8 mouse cellular contexts compared by ENCODE assay signal in genomic region chr13:34150271-34151027, GRCm38 (mm10). TPM values are rescaled to one million over a fixed set of nuclear protein-coding genes. Genes with fewer than 3 reads are reported as not detected.
A peak's percentile ranks its signal among the peaks of the same experiment; 100 is the strongest.
DNase-seq lines count a peak whose midpoint lies in the region; ATAC-seq and TF ChIP-seq lines count a peak whose summit lies in the region.

No protein-coding gene starts in this region.

- ATAC-seq in forebrain, embryonic 14.5 days = no peak
- ATAC-seq in midbrain, embryonic 16.5 days = peak; percentile 8; the same call in 1 of the 2 replicates

- no peaks in the 10 kb centered on the region for H3K27me3 ChIP-seq in ES-Bruce4 (ENCODE audit: control insufficient read depth, insufficient read depth, low read length, poor library complexity, severe bottlenecking)
- H3K27me3 ChIP-seq in forebrain, embryonic 14.5 days (replicated peaks; ENCODE audit: control insufficient read depth, insufficient read depth, low read length) = no peaks in the 10 kb centered on the region
- no peaks in the 10 kb centered on the region for H3K27me3 ChIP-seq in midbrain, embryonic 16.5 days (ENCODE audit: control insufficient read depth, insufficient read depth, low read depth, low read length)

- no peak for TF ChIP-seq EP300 in ES-Bruce4 (IDR thresholded peaks at IDR 0.05; ENCODE audit: insufficient read depth, low read depth, low read length)

- H3K9me3 ChIP-seq in ES-Bruce4 (replicated peaks; ENCODE audit: control insufficient read depth, insufficient read depth, low read length, poor library complexity, severe bottlenecking) = no peaks in the 10 kb centered on the region
- H3K9me3 ChIP-seq in forebrain, embryonic 14.5 days (replicated peaks; ENCODE audit: control insufficient read depth, low read length) = no peaks in the 10 kb centered on the region
- H3K9me3 ChIP-seq in midbrain, embryonic 16.5 days (replicated peaks; ENCODE audit: control insufficient read depth, low read length, poor library complexity, severe bottlenecking) = no peaks in the 10 kb centered on the region

- WGBS in forebrain, embryonic 14.5 days = 6% methylated on average over 19 of the region's 19 CpGs
- WGBS in midbrain, embryonic 16.5 days = 5% methylated on average over 19 of the region's 19 CpGs

- peak overlapping the region; percentile 61 for H3K4me2 ChIP-seq in forebrain, embryonic 14.5 days (ENCODE audit: low read length)
- H3K4me2 ChIP-seq in midbrain, embryonic 16.5 days (ENCODE audit: low read length) = peak overlapping the region; percentile 51

- peak overlapping the region; percentile 69 for H3K27ac ChIP-seq in ES-Bruce4 (ENCODE audit: insufficient read depth, low read length)
- H3K27ac ChIP-seq in forebrain, embryonic 14.5 days (ENCODE audit: low read depth, low read length) = peak overlapping the region; percentile 99
- H3K27ac ChIP-seq in midbrain, embryonic 16.5 days (ENCODE audit: low read length) = peak overlapping the region; percentile 99

- peak; percentile 32 for TF ChIP-seq POLR2A in ES-Bruce4 (IDR thresholded peaks at IDR 0.05; ENCODE audit: insufficient read depth, low read length)

- peaks cover 10% of the 10 kb centered on the region for H3K4me1 ChIP-seq in ES-Bruce4 (ENCODE audit: control insufficient read depth, insufficient read depth, low read length)
- H3K4me1 ChIP-seq in forebrain, embryonic 14.5 days (ENCODE audit: control insufficient read depth, insufficient read depth, low read length) = peaks cover 43% of the 10 kb centered on the region
- H3K4me1 ChIP-seq in midbrain, embryonic 16.5 days (ENCODE audit: control insufficient read depth, insufficient read depth, low read length) = peaks cover 40% of the 10 kb centered on the region

- H3K9ac ChIP-seq in ES-Bruce4 (ENCODE audit: low read depth, poor library complexity, severe bottlenecking) = peak overlapping the region; percentile 65
- peak overlapping the region; percentile 66 for H3K9ac ChIP-seq in forebrain, embryonic 14.5 days (ENCODE audit: low read length)
- H3K9ac ChIP-seq in midbrain, embryonic 16.5 days (ENCODE audit: low read depth, low read length) = peak overlapping the region; percentile 71

- TF ChIP-seq CTCF in ES-Bruce4 (IDR thresholded peaks at IDR 0.05; ENCODE audit: low read depth, low read length) = no peak

- no peak overlapping the region for H3K4me3 ChIP-seq in ES-Bruce4 (ENCODE audit: low read depth, low read length)
- peak overlapping the region; percentile 30 for H3K4me3 ChIP-seq in forebrain, embryonic 14.5 days (ENCODE audit: low read depth, low read length)
- H3K4me3 ChIP-seq in midbrain, embryonic 16.5 days (ENCODE audit: low read depth, low read length) = peak overlapping the region; percentile 42

- DNase-seq in cerebellum, postnatal 10 days = peak; percentile 94 to 96
- DNase-seq in cerebellum, adult 9-11 months = no peak
- peak; percentile 85 for DNase-seq in forebrain, embryonic 14.5 days (ENCODE audit: low spot score)
- peak; percentile 74 to 76 for DNase-seq in layer of hippocampus, postnatal 10 days (ENCODE audit: low spot score in 2 of 2)
- no peak for DNase-seq in spleen, postnatal 4 days (ENCODE audit: low spot score in 2 of 2)
- DNase-seq in spleen, postnatal 36 days (ENCODE audit: low spot score in 2 of 2) = no peak

- H3K36me3 ChIP-seq in ES-Bruce4 (ENCODE audit: control insufficient read depth, insufficient read depth, low read length, poor library complexity, severe bottlenecking) = no peaks in the 10 kb centered on the region
- no peaks in the 10 kb centered on the region for H3K36me3 ChIP-seq in forebrain, embryonic 14.5 days (ENCODE audit: control insufficient read depth, insufficient read depth, low read length)
- H3K36me3 ChIP-seq in midbrain, embryonic 16.5 days (ENCODE audit: control insufficient read depth, insufficient read depth, low read length) = no peaks in the 10 kb centered on the region

RNA-seq across cellular contexts. Expression of gene Psmg4, which starts 12.3 kb away (rescaled TPM):
- polyA plus RNA-seq in ES-Bruce4 (2011; ENCODE audit: insufficient read depth, insufficient read length, low read depth, missing spikeins) = 29.2 and 39.1 TPM in 2 replicates
- 92.0 and 113 TPM in 2 replicates for polyA plus RNA-seq in forebrain, embryonic 14.5 days (2014; fragmentation: Nextera tagmentation; extraction: Ambion mirVana)
- total RNA-seq in layer of hippocampus, postnatal 10 days (2021) = 10 to 100 TPM; 28.9 to 34.7 TPM
- 71.6 and 74.6 TPM in 2 replicates for polyA plus RNA-seq in midbrain, embryonic 16.5 days (2015; fragmentation: Nextera tagmentation; extraction: Ambion mirVana)

RNA-seq across cellular contexts. Expression of gene Tubb2b, which starts 20.2 kb away (rescaled TPM):
- polyA plus RNA-seq in ES-Bruce4 (2011; ENCODE audit: insufficient read depth, insufficient read length, low read depth, missing spikeins) = 229 and 267 TPM in 2 replicates
- polyA plus RNA-seq in forebrain, embryonic 14.5 days (2014; fragmentation: Nextera tagmentation; extraction: Ambion mirVana) = 670 and 797 TPM in 2 replicates
- 1,000 to 10,000 TPM; 1,434 to 1,803 TPM for total RNA-seq in layer of hippocampus, postnatal 10 days (2021)
- 1,230 and 1,315 TPM in 2 replicates for polyA plus RNA-seq in midbrain, embryonic 16.5 days (2015; fragmentation: Nextera tagmentation; extraction: Ambion mirVana)

Comparison
In these comparisons a context has a peak if more than half of its experiments do, and no peak if none do; other contexts are left out.
1. DNase-seq: peak in cerebellum, postnatal 10 days (2 of 2), forebrain, embryonic 14.5 days (single experiment) and layer of hippocampus, postnatal 10 days (2 of 2); none in cerebellum, adult 9-11 months (single experiment), spleen, postnatal 4 days (0 of 2) and spleen, postnatal 36 days (0 of 2).
2. Peak in every context shown above with its lines, with median percentiles within 50 percentile points of each other: H3K27ac ChIP-seq and H3K9ac ChIP-seq.